Mouse (Mus musculus) layer of hippocampus, adult 18-20 months (tissue): ENCODE data around the gene Gm45799. TPM values are rescaled to one million over a fixed set of nuclear protein-coding genes. Genes with fewer than 3 reads are reported as not detected.

Experiments used
- DNase-seq, 2 experiments: peaks; one replicate each; pipeline ENCODE4 v3.0.0; 2022; ENCODE audit warnings: low spot score in 2 of 2
- total RNA-seq, 2 experiments: library from RNA; stranded (reverse); gene quantifications; 2 replicates each; pipeline ENCODE4 v1.2.3; 2021

The Gm45799 gene
- total RNA-seq, 2 experiments from 2014 or later: 7.7 to 16.5 TPM

- no peak for DNase-seq
These were observed 523 bp downstream of the Gm45799 start for GRCm38 (mm10) chr7:105640894-105641255.

- no peak for DNase-seq
These were observed 1.6 kb downstream of the Gm45799 start for GRCm38 (mm10) chr7:105641936-105642335.

GRCm38 (mm10) chr7:105650639-105651435, 10.5 kb downstream of the Gm45799 start, which contains the start of gene Dnhd1:
Gene Dnhd1, plus strand, starts transcription at chr7:105650827.
- peak in 1 of 2 experiments; percentile 71 for DNase-seq

GRCm38 (mm10) chr7:105685541-105686197, 45.3 kb downstream of the Gm45799 start:
- DNase-seq: no peak

GRCm38 (mm10) chr7:105690875-105691274, 50.5 kb downstream of the Gm45799 start:
- DNase-seq: no peak

- DNase-seq: peak; percentile 39 to 69
These were observed 62.8 kb downstream of the Gm45799 start for GRCm38 (mm10) chr7:105703184-105703583.

GRCm38 (mm10) chr7:105703816-105704215, 63.5 kb downstream of the Gm45799 start:
- no peak for DNase-seq

- no peak for DNase-seq
These were observed 68.4 kb downstream of the Gm45799 start for GRCm38 (mm10) chr7:105708733-105709132.

GRCm38 (mm10) chr7:105715366-105715765, 75.0 kb downstream of the Gm45799 start:
- DNase-seq: no peak

- DNase-seq: no peak
These were observed 81.6 kb downstream of the Gm45799 start for GRCm38 (mm10) chr7:105721916-105722315.

- DNase-seq: peak in 1 of 2 experiments; percentile 84
These were observed 86.0 kb downstream of the Gm45799 start for GRCm38 (mm10) chr7:105726144-105726979.

GRCm38 (mm10) chr7:105726980-105727325, 86.6 kb downstream of the Gm45799 start:
- no peak for DNase-seq

- peak in 1 of 2 experiments; percentile 81 for DNase-seq
These were observed 88.5 kb downstream of the Gm45799 start for GRCm38 (mm10) chr7:105728701-105729428.

- no peak for DNase-seq
These were observed 93.5 kb downstream of the Gm45799 start for GRCm38 (mm10) chr7:105733836-105734235.

Other genes starting within 250 kb of the Gm45799 start
- 10 to 100 TPM; 55.9 to 59.4 TPM for gene Fam160a2, start 240.5 kb upstream of the Gm45799 start, total RNA-seq
- under 1 TPM; 0.63 to 0.69 TPM for gene Cnga4, start 236.0 kb upstream of the Gm45799 start, total RNA-seq
- 1 to 10 TPM; 5.4 to 9.2 TPM for gene Cckbr, start 214.8 kb upstream of the Gm45799 start, total RNA-seq
- gene Cavin3, start 158.3 kb upstream of the Gm45799 start, total RNA-seq: 10 to 100 TPM; 14.3 to 15.9 TPM
- 10 to 100 TPM; 83.8 to 89.3 TPM for gene Smpd1, start 86.2 kb upstream of the Gm45799 start, total RNA-seq
- gene Apbb1, start 58.9 kb upstream of the Gm45799 start, total RNA-seq: 100 to 1,000 TPM; 382 to 388 TPM
- under 1 TPM in 1 of 2 experiments, not detected in 1; 0.42 TPM for gene Hpx, start 40.4 kb upstream of the Gm45799 start, total RNA-seq
- gene Trim3, start 7.0 kb upstream of the Gm45799 start, total RNA-seq: 100 to 1,000 TPM; 122 to 136 TPM
- gene Timm10b, start 496 bp upstream of the Gm45799 start, total RNA-seq: 10 to 100 TPM; 69.2 to 73.6 TPM
- gene Arfip2, start 136 bp upstream of the Gm45799 start, total RNA-seq: 100 to 1,000 TPM; 101 to 110 TPM
- gene Dnhd1, start 10.3 kb downstream of the Gm45799 start, total RNA-seq: 1 to 10 TPM; 3.9 to 7.0 TPM
- gene Ilk, start 96.0 kb downstream of the Gm45799 start, total RNA-seq: 10 to 100 TPM; 73.0 to 77.8 TPM
- gene Rrp8, start 96.8 kb downstream of the Gm45799 start, total RNA-seq: 10 to 100 TPM; 10.9 to 14.6 TPM
- 100 to 1,000 TPM; 108 to 114 TPM for gene Taf10, start 103.8 kb downstream of the Gm45799 start, total RNA-seq
- 10 to 100 TPM; 59.2 to 65.2 TPM for gene Tpp1, start 111.7 kb downstream of the Gm45799 start, total RNA-seq
- gene Dchs1, start 147.1 kb downstream of the Gm45799 start, total RNA-seq: 10 to 100 TPM; 10.9 to 11.8 TPM
- gene Mrpl17, start 170.5 kb downstream of the Gm45799 start, total RNA-seq: 100 to 1,000 TPM; 104 to 108 TPM